Comparison of ENCODE assay signal across 28 mouse cellular contexts in genomic region chr17:7009901-7010300, GRCm38 (mm10). TPM values are rescaled to one million over a fixed set of nuclear protein-coding genes. Genes with fewer than 3 reads are reported as not detected.
DNase-seq lines count a peak whose midpoint lies in the region; ATAC-seq and TF ChIP-seq lines count a peak whose summit lies in the region.
"Not testable (repeated sequence)": the region's sequence is repeated elsewhere in the genome, so short reads cannot be mapped to it uniquely, and the experiment has no call there.
"Had no signal": no experiment of that assay in that cellular context is flagged by ENCODE, and none has a peak within 500 bp of the region (broad histone marks: within the 10 kb centered on the region; RNA-seq: fewer than 3 reads in every experiment).

No protein-coding gene starts in this region.

- not testable (repeated sequence) for H3K27me3 ChIP-seq in embryonic facial prominence, embryonic 14.5 days (replicated peaks; ENCODE audit: control insufficient read depth, insufficient read depth, low read length); kidney, postnatal 0 days (ENCODE audit: insufficient read depth, low read length); lung, embryonic 14.5 days (ENCODE audit: insufficient read depth, low read length)

- not testable (repeated sequence) for ATAC-seq in embryonic facial prominence, embryonic 14.5 days (ENCODE audit: low read depth); kidney, postnatal 0 days (replicated peaks; ENCODE audit: low FRiP score, low read depth); lung, embryonic 14.5 days (ENCODE audit: insufficient read depth)
- peak; percentile 84 for ATAC-seq in granulocyte monocyte progenitor cell, adult 5-6 weeks (replicated peaks; ENCODE audit: poor library complexity, severe bottlenecking)
- peak; percentile 74 for ATAC-seq in megakaryocyte progenitor cell, adult 5-6 weeks (replicated peaks; ENCODE audit: poor library complexity)

- not testable (repeated sequence) for H3K9me3 ChIP-seq in embryonic facial prominence, embryonic 14.5 days (ENCODE audit: control insufficient read depth, low read length); kidney, postnatal 0 days (replicated peaks; ENCODE audit: low read length); lung, embryonic 14.5 days (ENCODE audit: low read depth, low read length)

- not testable (repeated sequence) for H3K36me3 ChIP-seq in embryonic facial prominence, embryonic 14.5 days (ENCODE audit: control insufficient read depth, insufficient read depth, low read length); kidney, postnatal 0 days (ENCODE audit: insufficient read depth, low read length); lung, embryonic 14.5 days (ENCODE audit: insufficient read depth)

- not testable (repeated sequence) for H3K4me1 ChIP-seq in embryonic facial prominence, embryonic 14.5 days (ENCODE audit: control insufficient read depth, insufficient read depth, low read length); kidney, postnatal 0 days (replicated peaks; ENCODE audit: insufficient read depth, low read length); lung, embryonic 14.5 days (ENCODE audit: insufficient read depth)

- not testable (repeated sequence) for TF ChIP-seq CTCF in kidney, postnatal 0 days (IDR thresholded peaks at IDR 0.05; ENCODE audit: low read depth); lung, embryonic 14.5 days (IDR thresholded peaks at IDR 0.05; ENCODE audit: low read depth)

- WGBS in embryonic facial prominence, embryonic 14.5 days: 47% methylated on average over 5 of the region's 9 CpGs
- WGBS in kidney, postnatal 0 days: 51% methylated on average over 4 of the region's 9 CpGs
- 56% methylated on average over 4 of the region's 9 CpGs for WGBS in lung, embryonic 14.5 days

- peak; percentile 2 for DNase-seq in 416B (ENCODE audit: low read depth)
- peak; percentile 4 for DNase-seq in embryonic facial prominence, embryonic 14.5 days (ENCODE audit: low spot score)
- DNase-seq in kidney, postnatal 0 days (ENCODE audit: low spot score): peak; percentile 1
- DNase-seq in lung, embryonic 14.5 days: peak; percentile 3

- H3K9ac ChIP-seq in embryonic facial prominence, embryonic 14.5 days (ENCODE audit: low read depth, low read length); kidney, postnatal 0 days (ENCODE audit: low read depth, low read length); lung, embryonic 14.5 days: not testable (repeated sequence)

- H3K4me2 ChIP-seq in embryonic facial prominence, embryonic 14.5 days (ENCODE audit: low read depth, low read length); kidney, postnatal 0 days (ENCODE audit: low read length); lung, embryonic 14.5 days: not testable (repeated sequence)

- not testable (repeated sequence) for H3K4me3 ChIP-seq in embryonic facial prominence, embryonic 14.5 days (ENCODE audit: low read depth, low read length); kidney, postnatal 0 days (replicated peaks; ENCODE audit: low read depth, low read length); lung, embryonic 14.5 days (ENCODE audit: low read depth, low read length)

- H3K27ac ChIP-seq in embryonic facial prominence, embryonic 14.5 days (replicated peaks; ENCODE audit: low read depth, low read length); kidney, postnatal 0 days; lung, embryonic 14.5 days (ENCODE audit: low read depth): not testable (repeated sequence)

RNA-seq across cellular contexts. Expression of gene Gm1604a, which starts 15.5 kb away (rescaled TPM):
- not detected in 2 replicates for polyA plus RNA-seq in embryonic facial prominence, embryonic 14.5 days (2014; fragmentation: Nextera tagmentation; extraction: Ambion mirVana)
- total RNA-seq in granulocyte monocyte progenitor cell, adult 5-6 weeks (2014; fragmentation: Nextera tagmentation): 11.8 and 14.1 TPM in 2 replicates
- total RNA-seq in granulocyte monocyte progenitor cell, adult 5-6 weeks (2017): 4.6 and 5.9 TPM in 2 replicates
- polyA plus RNA-seq in kidney, postnatal 0 days (2015; fragmentation: Nextera tagmentation; extraction: Ambion mirVana): 0.43 and 0.47 TPM in 2 replicates
- polyA plus RNA-seq in lung, embryonic 14.5 days (2014; fragmentation: Nextera tagmentation; extraction: Ambion mirVana): not detected in 2 replicates
- not detected in 2 replicates for total RNA-seq in megakaryocyte progenitor cell, adult 5-6 weeks (2015)
- total RNA-seq in megakaryocyte progenitor cell, adult 5-6 weeks (2017): 6.0 and 6.4 TPM in 2 replicates
- total RNA-seq: adrenal gland, adult 18-20 months; adrenal gland, postnatal 10 days; adrenal gland, postnatal 36 days; CH12.LX; forebrain, postnatal 0 days; G1E; gastrocnemius, adult 2 months; gastrocnemius, postnatal 14 days; gastrocnemius, postnatal 4 days; heart, adult 8-10 months; heart, postnatal 25 days had no signal
- polyA plus RNA-seq: embryonic facial prominence, embryonic 13.5 days; forebrain, embryonic 11.5 days; forebrain, embryonic 14.5 days; G1E; heart, embryonic 11.5 days; heart, embryonic 14.5 days; heart, postnatal 0 days; hindbrain, embryonic 10.5 days; hindbrain, embryonic 13.5 days; hindbrain, embryonic 16.5 days; intestine, embryonic 15.5 days; Patski had no signal

RNA-seq across cellular contexts. Expression of gene Gm49721, which starts 31.2 kb away (rescaled TPM):
- polyA plus RNA-seq in embryonic facial prominence, embryonic 14.5 days (2014; fragmentation: Nextera tagmentation; extraction: Ambion mirVana): 0.10 and 0.37 TPM in 2 replicates
- not detected in 2 replicates for total RNA-seq in granulocyte monocyte progenitor cell, adult 5-6 weeks (2014; fragmentation: Nextera tagmentation)
- total RNA-seq in granulocyte monocyte progenitor cell, adult 5-6 weeks (2017): not detected in 2 replicates
- 0.20 and 0.38 TPM in 2 replicates for polyA plus RNA-seq in kidney, postnatal 0 days (2015; fragmentation: Nextera tagmentation; extraction: Ambion mirVana)
- polyA plus RNA-seq in lung, embryonic 14.5 days (2014; fragmentation: Nextera tagmentation; extraction: Ambion mirVana): 0.20 and 0.36 TPM in 2 replicates
- not detected in 2 replicates for total RNA-seq in megakaryocyte progenitor cell, adult 5-6 weeks (2015)
- not detected in 2 replicates for total RNA-seq in megakaryocyte progenitor cell, adult 5-6 weeks (2017)
- total RNA-seq: adrenal gland, adult 18-20 months; CH12.LX; gastrocnemius, postnatal 14 days; heart, adult 8-10 months; heart, postnatal 25 days had no signal
- polyA plus RNA-seq: embryonic facial prominence, embryonic 13.5 days; forebrain, embryonic 14.5 days; G1E; heart, embryonic 11.5 days; heart, embryonic 14.5 days; Patski had no signal

RNA-seq across cellular contexts. Expression of gene Rnaset2b, which starts 39.5 kb away (rescaled TPM):
- 183 and 184 TPM in 2 replicates for polyA plus RNA-seq in embryonic facial prominence, embryonic 14.5 days (2014; fragmentation: Nextera tagmentation; extraction: Ambion mirVana)
- total RNA-seq in granulocyte monocyte progenitor cell, adult 5-6 weeks (2014; fragmentation: Nextera tagmentation): 482 and 536 TPM in 2 replicates
- 929 and 969 TPM in 2 replicates for total RNA-seq in granulocyte monocyte progenitor cell, adult 5-6 weeks (2017)
- polyA plus RNA-seq in kidney, postnatal 0 days (2015; fragmentation: Nextera tagmentation; extraction: Ambion mirVana): 567 and 580 TPM in 2 replicates
- 220 and 234 TPM in 2 replicates for polyA plus RNA-seq in lung, embryonic 14.5 days (2014; fragmentation: Nextera tagmentation; extraction: Ambion mirVana)
- total RNA-seq in megakaryocyte progenitor cell, adult 5-6 weeks (2015): 863 and 899 TPM in 2 replicates
- 903 and 1,046 TPM in 2 replicates for total RNA-seq in megakaryocyte progenitor cell, adult 5-6 weeks (2017)

RNA-seq across cellular contexts. Expression of gene Tagap1, which starts 48.9 kb away (rescaled TPM):
- polyA plus RNA-seq in embryonic facial prominence, embryonic 14.5 days (2014; fragmentation: Nextera tagmentation; extraction: Ambion mirVana): 45.9 and 48.1 TPM in 2 replicates
- total RNA-seq in granulocyte monocyte progenitor cell, adult 5-6 weeks (2014; fragmentation: Nextera tagmentation): 44.9 and 48.5 TPM in 2 replicates
- 41.5 and 42.2 TPM in 2 replicates for total RNA-seq in granulocyte monocyte progenitor cell, adult 5-6 weeks (2017)
- 43.6 and 45.9 TPM in 2 replicates for polyA plus RNA-seq in kidney, postnatal 0 days (2015; fragmentation: Nextera tagmentation; extraction: Ambion mirVana)
- 58.6 and 61.4 TPM in 2 replicates for polyA plus RNA-seq in lung, embryonic 14.5 days (2014; fragmentation: Nextera tagmentation; extraction: Ambion mirVana)
- 45.2 and 58.1 TPM in 2 replicates for total RNA-seq in megakaryocyte progenitor cell, adult 5-6 weeks (2015)
- 34.9 and 46.6 TPM in 2 replicates for total RNA-seq in megakaryocyte progenitor cell, adult 5-6 weeks (2017)
